Mouse (Mus musculus): ENCODE data around the gene Npb. TPM values are rescaled to one million over a fixed set of nuclear protein-coding genes. Genes with fewer than 3 reads are reported as not detected.

Npb gene
- polyA plus RNA-seq, 1 experiment from 2014 or later, result 0.99 TPM

DNA sequence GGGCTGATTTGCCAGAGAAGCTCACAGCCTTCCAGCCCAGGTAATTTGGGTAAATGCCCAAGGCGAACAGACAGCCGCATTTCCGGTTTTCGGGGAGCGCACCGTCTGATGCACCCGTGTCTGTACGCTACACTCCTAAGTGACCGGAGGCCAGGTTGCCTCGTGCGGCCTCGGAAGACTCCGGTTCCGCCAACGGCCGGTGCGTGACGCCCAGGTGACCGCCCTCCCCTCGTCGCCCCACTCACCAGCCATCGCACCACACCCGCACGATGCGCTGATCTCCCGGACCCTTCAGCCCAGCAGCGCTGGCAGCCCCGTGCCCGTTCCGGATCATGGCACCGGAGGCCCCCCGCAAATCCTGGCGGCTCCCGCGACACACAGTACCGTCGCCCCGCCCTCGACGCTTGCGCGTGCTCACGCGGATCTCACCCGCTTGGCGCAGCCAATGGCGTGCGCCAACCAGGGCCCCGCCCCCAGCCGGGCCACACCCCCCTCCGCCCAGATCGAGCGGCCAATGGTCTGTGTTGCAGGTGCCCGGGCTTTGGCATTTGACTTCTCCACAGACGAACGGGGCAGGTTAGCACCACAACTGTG, 9.3 kb downstream of the Npb start, which contains the start of gene Pcyt2:
TSS of gene Pcyt2 (minus strand) at position 418 of the 594 bp plus-strand sequence.
- no peaks in the 10 kb centered on the region for H3K9me3 ChIP-seq (ENCODE audit: control insufficient read depth, low read length)
- WGBS, result under 1% methylated on average over 56 of the region's 56 CpGs

DNA sequence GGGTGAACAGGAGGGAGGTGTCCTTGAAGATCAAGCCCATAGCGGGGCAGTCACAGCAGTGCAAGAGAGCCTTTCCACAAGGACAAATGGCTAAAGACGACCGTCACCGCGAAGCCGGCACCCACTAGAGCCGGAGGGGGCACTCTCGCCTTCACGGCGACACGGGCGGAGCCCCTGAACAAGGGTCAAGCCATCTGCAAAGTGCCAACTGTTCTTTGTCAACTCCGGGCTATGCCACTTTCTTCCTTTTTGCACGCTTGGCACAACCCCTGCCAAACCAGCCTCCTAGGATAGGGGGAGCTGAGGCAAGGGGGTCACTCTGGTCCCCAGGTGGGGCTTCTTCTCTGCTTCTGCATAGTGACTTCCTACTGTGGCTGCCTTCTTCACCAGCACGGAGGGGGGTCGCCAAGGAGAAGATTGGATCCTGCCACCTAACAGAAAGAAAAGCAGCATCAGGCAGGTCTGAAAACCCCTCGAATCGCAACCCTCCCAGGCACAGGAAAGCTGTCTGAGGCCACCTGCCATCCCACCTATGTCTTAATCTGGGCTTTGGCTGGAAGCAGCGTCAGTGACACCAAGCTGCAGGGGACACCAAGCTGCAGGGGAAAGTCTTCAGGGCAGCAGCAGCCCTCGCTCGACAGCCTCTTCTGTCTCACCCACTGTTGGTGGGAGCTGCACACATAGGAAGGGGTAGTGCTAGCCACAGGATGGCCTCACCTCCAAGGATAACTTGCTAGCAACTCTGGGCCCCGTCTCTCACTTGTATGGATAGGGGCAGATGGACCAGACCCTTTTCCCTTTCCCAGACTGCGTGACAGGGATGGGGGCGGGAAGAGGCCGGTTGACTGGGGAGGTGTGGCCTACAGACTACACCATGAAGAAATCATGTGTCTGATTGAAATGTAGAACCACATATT, 10.6 kb downstream of the Npb start:
- peaks cover 33% of the 10 kb centered on the region for H3K36me3 ChIP-seq (ENCODE audit: control insufficient read depth, insufficient read depth, low read length)
- no peak overlapping the region for H3K4me3 ChIP-seq (ENCODE audit: low read length)

More for the DNA sequence above, 9.3 kb downstream of the Npb start, which contains the start of gene Pcyt2:
- peaks cover 20% of the 10 kb centered on the region for H3K4me1 ChIP-seq (ENCODE audit: control insufficient read depth, insufficient read depth, low read depth, low read length)
- H3K27me3 ChIP-seq (replicated peaks; ENCODE audit: control insufficient read depth, insufficient read depth, low read length), result no peaks in the 10 kb centered on the region
- H3K4me2 ChIP-seq (ENCODE audit: low read length), result peak within 1 kb of the TSS; percentile 58
- H3K27ac ChIP-seq (ENCODE audit: low read depth, low read length), result peak within 1 kb of the TSS; percentile 90
- H3K4me3 ChIP-seq (ENCODE audit: low read length), result peak within 1 kb of the TSS; percentile 86
- H3K36me3 ChIP-seq (ENCODE audit: control insufficient read depth, insufficient read depth, low read length), result peaks cover 35% of the 10 kb centered on the region
- H3K9ac ChIP-seq (ENCODE audit: low read depth, low read length), result peak within 1 kb of the TSS; percentile 88
- ATAC-seq, result peak; percentile 96

DNA sequence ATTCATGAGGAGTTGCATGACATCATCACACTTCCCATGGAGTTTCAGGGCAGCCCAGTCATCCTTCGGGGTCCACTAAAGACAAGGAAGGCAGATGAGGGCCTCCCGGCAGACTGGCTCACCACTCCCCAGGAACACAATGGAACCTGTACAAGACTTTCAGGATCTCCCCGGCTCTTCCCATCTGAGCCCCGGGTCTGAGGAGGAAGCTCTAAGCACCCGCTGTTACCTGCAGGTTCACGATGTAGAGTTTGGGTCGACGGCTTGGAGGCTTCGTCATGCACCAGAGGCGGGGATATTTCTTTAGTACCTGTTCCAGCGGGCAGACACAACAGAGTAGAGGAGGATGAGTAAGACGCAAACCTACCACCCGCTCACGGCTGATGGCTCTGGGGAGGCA, 11.9 kb downstream of the Npb start:
- WGBS, result 94% methylated on average over 14 of the region's 14 CpGs
- H3K27me3 ChIP-seq (replicated peaks; ENCODE audit: control insufficient read depth, insufficient read depth, low read length), result no peaks in the 10 kb centered on the region
- H3K4me3 ChIP-seq (ENCODE audit: low read length), result no peak overlapping the region
- no peak for ATAC-seq
- H3K4me1 ChIP-seq (ENCODE audit: control insufficient read depth, insufficient read depth, low read depth, low read length), result peaks cover 29% of the 10 kb centered on the region
- H3K9ac ChIP-seq (ENCODE audit: low read depth, low read length), result no peak overlapping the region
- H3K27ac ChIP-seq (ENCODE audit: low read depth, low read length), result no peak overlapping the region
- H3K9me3 ChIP-seq (ENCODE audit: control insufficient read depth, low read length), result no peaks in the 10 kb centered on the region
- H3K4me2 ChIP-seq (ENCODE audit: low read length), result no peak overlapping the region
- H3K36me3 ChIP-seq (ENCODE audit: control insufficient read depth, insufficient read depth, low read length), result peaks cover 27% of the 10 kb centered on the region

More for the DNA sequence above, 10.6 kb downstream of the Npb start:
- H3K27ac ChIP-seq (ENCODE audit: low read depth, low read length), result no peak overlapping the region; the same call in 1 of the 2 replicates
- H3K27me3 ChIP-seq (replicated peaks; ENCODE audit: control insufficient read depth, insufficient read depth, low read length), result no peaks in the 10 kb centered on the region
- no peak for ATAC-seq
- H3K9ac ChIP-seq (ENCODE audit: low read depth, low read length), result no peak overlapping the region
- WGBS, result 91% methylated on average over 25 of the region's 25 CpGs
- H3K4me1 ChIP-seq (ENCODE audit: control insufficient read depth, insufficient read depth, low read depth, low read length), result peaks cover 26% of the 10 kb centered on the region
- no peaks in the 10 kb centered on the region for H3K9me3 ChIP-seq (ENCODE audit: control insufficient read depth, low read length)
- H3K4me2 ChIP-seq (ENCODE audit: low read length), result no peak overlapping the region

DNA sequence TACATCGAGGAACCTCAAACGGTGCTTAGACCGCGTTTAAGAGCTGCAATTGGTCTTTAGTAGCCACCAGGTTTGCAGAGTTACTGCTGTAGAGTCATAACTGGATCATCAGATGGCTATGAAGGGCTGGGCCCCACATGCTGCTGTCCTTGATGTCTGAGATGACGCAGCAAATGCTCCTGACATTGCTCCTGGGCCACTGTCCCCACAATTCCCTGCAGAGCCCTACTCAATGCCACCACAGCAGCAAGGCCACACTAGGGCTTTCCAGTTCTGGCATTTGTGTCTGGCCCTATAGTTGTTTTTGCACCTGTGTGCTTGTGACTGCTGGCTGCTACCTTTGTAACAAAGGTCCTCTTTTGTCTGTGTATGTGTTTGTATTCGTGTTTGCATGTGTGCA, 14.5 kb downstream of the Npb start:
- peaks cover 15% of the 10 kb centered on the region for H3K4me1 ChIP-seq (ENCODE audit: control insufficient read depth, insufficient read depth, low read depth, low read length)
- no peaks in the 10 kb centered on the region for H3K27me3 ChIP-seq (replicated peaks; ENCODE audit: control insufficient read depth, insufficient read depth, low read length)
- WGBS, result 93% methylated on average over 6 of the region's 6 CpGs
- no peaks in the 10 kb centered on the region for H3K9me3 ChIP-seq (ENCODE audit: control insufficient read depth, low read length)
- no peak overlapping the region for H3K27ac ChIP-seq (ENCODE audit: low read depth, low read length)
- no peak overlapping the region for H3K4me2 ChIP-seq (ENCODE audit: low read length)
- no peak overlapping the region for H3K4me3 ChIP-seq (ENCODE audit: low read length)
- no peak overlapping the region for H3K9ac ChIP-seq (ENCODE audit: low read depth, low read length)
- H3K36me3 ChIP-seq (ENCODE audit: control insufficient read depth, insufficient read depth, low read length), result peaks cover 29% of the 10 kb centered on the region
- ATAC-seq, result no peak

DNA sequence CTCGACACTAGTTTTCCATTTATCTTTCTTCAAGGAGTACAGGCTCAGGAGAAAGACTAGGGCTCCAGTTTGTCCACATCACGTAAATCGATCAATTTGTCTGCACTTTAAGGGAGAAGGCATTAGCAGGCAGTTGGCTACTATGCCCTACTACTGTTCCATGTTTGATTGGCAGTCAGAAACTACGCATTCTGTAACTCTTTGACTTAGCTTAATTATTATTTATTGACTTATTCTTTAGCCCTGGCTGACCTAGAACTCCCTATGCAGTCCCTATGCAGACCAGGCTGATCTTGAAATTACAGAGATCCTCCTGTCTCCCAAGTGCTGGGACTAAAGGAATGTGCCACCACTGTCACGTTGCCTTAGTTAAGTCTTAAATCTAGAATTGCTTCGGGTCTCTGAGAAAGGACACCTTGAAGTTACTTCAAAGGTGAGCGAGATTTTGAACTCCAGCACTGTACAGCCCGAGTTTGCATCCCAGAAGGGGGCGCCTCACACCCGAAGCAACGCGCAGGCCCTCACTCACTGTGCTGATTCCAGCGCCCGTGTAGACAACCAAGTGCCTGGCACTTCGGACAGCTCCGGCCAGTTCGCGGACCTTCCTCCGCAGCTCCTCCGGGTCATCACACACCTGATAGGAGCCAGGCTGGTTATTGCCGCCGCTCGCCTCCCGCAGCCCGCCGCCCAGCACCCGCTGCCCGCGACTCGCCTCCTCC, 15.8 kb downstream of the Npb start:
- H3K9ac ChIP-seq (ENCODE audit: low read depth, low read length), result peak overlapping the region; percentile 85
- peaks cover 15% of the 10 kb centered on the region for H3K4me1 ChIP-seq (ENCODE audit: control insufficient read depth, insufficient read depth, low read depth, low read length)
- peak overlapping the region; percentile 75 for H3K27ac ChIP-seq (ENCODE audit: low read depth, low read length)
- H3K4me2 ChIP-seq (ENCODE audit: low read length), result peak overlapping the region; percentile 97
- H3K27me3 ChIP-seq (replicated peaks; ENCODE audit: control insufficient read depth, insufficient read depth, low read length), result no peaks in the 10 kb centered on the region
- peak; percentile 67 for ATAC-seq
- peak overlapping the region; percentile 89 for H3K4me3 ChIP-seq (ENCODE audit: low read length)
- WGBS, result 15% methylated on average over 27 of the region's 30 CpGs
- H3K9me3 ChIP-seq (ENCODE audit: control insufficient read depth, low read length), result no peaks in the 10 kb centered on the region
- peaks cover 28% of the 10 kb centered on the region for H3K36me3 ChIP-seq (ENCODE audit: control insufficient read depth, insufficient read depth, low read length)

DNA sequence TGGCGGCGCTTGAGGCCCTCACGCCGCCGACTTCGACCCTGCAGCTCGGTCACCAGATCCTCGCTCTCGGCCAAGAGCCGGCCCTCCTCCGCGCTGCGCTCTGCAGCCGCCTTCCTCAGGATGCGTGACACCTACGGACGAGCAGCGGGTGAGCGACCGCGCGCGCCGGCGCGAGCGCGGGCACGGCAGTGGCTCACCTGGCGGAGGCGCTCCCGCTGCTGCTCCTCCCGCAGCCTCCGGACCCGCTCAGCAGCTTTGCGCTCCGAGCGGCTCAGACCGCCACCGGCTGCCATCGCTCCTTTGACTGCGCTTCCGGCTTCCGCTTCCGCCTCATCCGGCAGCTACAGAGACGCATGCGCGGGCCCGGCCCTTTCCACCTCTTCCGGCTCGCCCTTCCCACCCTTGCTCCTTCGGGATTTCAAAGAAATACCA, 16.4 kb downstream of the Npb start:
- Histone ChIP-seq H3K9me3 (ENCODE audit: control insufficient read depth, low read length) (no peaks in the 10 kb centered on the region), H3K27me3 (replicated peaks; ENCODE audit: control insufficient read depth, insufficient read depth, low read length) (no peaks in the 10 kb centered on the region), H3K36me3 (ENCODE audit: control insufficient read depth, insufficient read depth, low read length) (peaks cover 30% of the 10 kb centered on the region), H3K4me2 (ENCODE audit: low read length) (peak overlapping the region; percentile 97), H3K4me1 (ENCODE audit: control insufficient read depth, insufficient read depth, low read depth, low read length) (peaks cover 18% of the 10 kb centered on the region), H3K9ac (ENCODE audit: low read depth, low read length) (peak overlapping the region; percentile 85), H3K27ac (ENCODE audit: low read depth, low read length) (peak overlapping the region; percentile 86), H3K4me3 (ENCODE audit: low read length) (peak overlapping the region; percentile 89)
- peak; percentile 80 for ATAC-seq
- under 1% methylated on average over 53 of the region's 53 CpGs for WGBS

DNA sequence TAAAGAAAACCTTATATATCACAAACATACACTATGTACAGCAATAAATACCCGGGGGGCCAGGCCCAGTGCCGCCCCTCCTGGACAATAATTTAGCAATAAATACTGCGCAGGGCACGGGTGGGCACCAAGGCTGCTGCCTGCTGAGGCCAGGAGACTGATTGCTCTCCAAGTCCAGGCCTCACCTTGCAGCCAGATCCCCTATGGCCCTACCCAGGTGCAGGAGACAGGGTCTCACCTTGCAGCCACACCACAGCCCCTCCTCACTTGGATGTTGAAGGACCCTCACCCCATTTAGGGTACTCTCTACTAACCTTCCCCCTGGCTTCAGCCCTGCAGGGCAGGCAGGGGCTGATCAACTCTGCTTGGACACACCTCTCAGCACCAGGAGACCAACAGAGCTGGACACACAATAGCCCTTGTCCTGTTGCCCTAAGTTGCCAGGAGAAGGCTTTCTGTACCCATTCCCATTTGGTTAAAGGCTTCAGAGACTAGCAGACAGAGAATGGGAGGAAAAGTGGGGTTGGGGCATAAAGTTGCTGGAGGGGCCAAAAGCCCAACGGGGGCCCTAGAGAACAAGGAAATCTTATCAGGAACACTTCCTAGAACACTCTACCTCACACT, 17.0 kb downstream of the Npb start, which contains the start of gene Sirt7:
TSS of gene Sirt7 (minus strand) at position 89 of the 624 bp plus-strand sequence.
- Histone ChIP-seq H3K4me3 (ENCODE audit: low read length) (peak within 1 kb of the TSS; percentile 89), H3K9me3 (ENCODE audit: control insufficient read depth, low read length) (no peaks in the 10 kb centered on the region), H3K36me3 (ENCODE audit: control insufficient read depth, insufficient read depth, low read length) (peaks cover 25% of the 10 kb centered on the region), H3K27me3 (replicated peaks; ENCODE audit: control insufficient read depth, insufficient read depth, low read length) (no peaks in the 10 kb centered on the region), H3K9ac (ENCODE audit: low read depth, low read length) (peak within 1 kb of the TSS; percentile 85), H3K27ac (ENCODE audit: low read depth, low read length) (peak within 1 kb of the TSS; percentile 86), H3K4me2 (ENCODE audit: low read length) (peak within 1 kb of the TSS; percentile 97), H3K4me1 (ENCODE audit: control insufficient read depth, insufficient read depth, low read depth, low read length) (peaks cover 24% of the 10 kb centered on the region)
- ATAC-seq, result peak; percentile 24
- 16% methylated on average over 5 of the region's 5 CpGs for WGBS

DNA sequence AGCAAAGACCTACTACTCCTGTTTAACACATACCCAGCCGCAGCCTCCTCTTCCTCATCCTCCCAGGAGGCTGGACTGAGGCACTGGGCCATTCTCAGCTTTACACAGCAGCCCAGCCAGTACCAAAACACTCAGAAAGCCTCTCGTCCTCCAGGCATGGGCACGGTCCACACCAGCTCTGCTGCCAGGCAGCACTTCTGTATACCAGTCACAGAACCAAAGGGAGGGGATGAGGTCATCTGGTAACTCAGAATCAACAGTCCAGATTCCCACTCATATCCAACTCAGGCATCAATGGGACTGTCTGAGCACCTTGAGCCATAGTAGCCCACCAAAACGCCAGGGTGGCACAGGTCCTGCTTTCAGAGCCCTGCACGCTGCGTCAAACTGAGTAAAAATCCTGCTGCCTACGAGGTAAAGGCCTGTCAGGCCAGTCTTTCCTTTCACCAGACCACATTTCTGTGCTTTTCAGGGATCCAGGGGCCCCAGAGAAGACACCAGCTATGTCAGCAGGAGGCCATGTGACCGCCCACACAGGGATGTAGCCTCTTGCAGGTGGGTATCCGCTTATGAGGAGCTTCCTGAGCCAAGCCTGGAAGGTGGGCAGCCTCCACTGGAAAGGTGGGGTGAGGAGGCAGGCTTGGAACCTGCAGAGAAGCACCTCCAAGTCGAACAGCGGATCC, 18.6 kb downstream of the Npb start:
- peaks cover 19% of the 10 kb centered on the region for H3K36me3 ChIP-seq (ENCODE audit: control insufficient read depth, insufficient read depth, low read length)
- peaks cover 40% of the 10 kb centered on the region for H3K4me1 ChIP-seq (ENCODE audit: control insufficient read depth, insufficient read depth, low read depth, low read length)
- WGBS, result 93% methylated on average over 11 of the region's 11 CpGs
- H3K9ac ChIP-seq (ENCODE audit: low read depth, low read length), result no peak overlapping the region
- no peak overlapping the region for H3K4me3 ChIP-seq (ENCODE audit: low read length)
- H3K27ac ChIP-seq (ENCODE audit: low read depth, low read length), result no peak overlapping the region
- H3K9me3 ChIP-seq (ENCODE audit: control insufficient read depth, low read length), result no peaks in the 10 kb centered on the region
- no peaks in the 10 kb centered on the region for H3K27me3 ChIP-seq (replicated peaks; ENCODE audit: control insufficient read depth, insufficient read depth, low read length)
- ATAC-seq, result no peak
- no peak overlapping the region for H3K4me2 ChIP-seq (ENCODE audit: low read length)

Data from hindbrain, embryonic 16.5 days (tissue).